Comparison of ENCODE assay signal across 8 mouse cellular contexts in genomic region chr1:80757977-80758797, GRCm38 (mm10). TPM values are rescaled to one million over a fixed set of nuclear protein-coding genes. Genes with fewer than 3 reads are reported as not detected.
DNase-seq lines count a peak whose midpoint lies in the region; ATAC-seq lines count a peak whose summit lies in the region.

TSS of gene Dock10 (minus strand) at chr1:80758527.

- H3K27me3 ChIP-seq in embryonic facial prominence, embryonic 13.5 days: peaks cover 27% of the 10 kb centered on the region
- H3K27me3 ChIP-seq in heart, embryonic 13.5 days (replicated peaks): peaks cover 18% of the 10 kb centered on the region; the same call in 1 of the 2 replicates
- H3K27me3 ChIP-seq in liver, embryonic 15.5 days: peaks cover 30% of the 10 kb centered on the region
- H3K27me3 ChIP-seq in neural tube, embryonic 11.5 days (ENCODE audit: control insufficient read depth, insufficient read depth, low read length): peaks cover 7% of the 10 kb centered on the region; the same call in 1 of the 2 replicates

- no peaks in the 10 kb centered on the region for H3K36me3 ChIP-seq in embryonic facial prominence, embryonic 13.5 days
- H3K36me3 ChIP-seq in heart, embryonic 13.5 days: no peaks in the 10 kb centered on the region
- H3K36me3 ChIP-seq in liver, embryonic 15.5 days (replicated peaks): no peaks in the 10 kb centered on the region
- no peaks in the 10 kb centered on the region for H3K36me3 ChIP-seq in neural tube, embryonic 11.5 days (ENCODE audit: control insufficient read depth, insufficient read depth, low read length)

- peak; percentile 64 for ATAC-seq in embryonic facial prominence, embryonic 13.5 days (ENCODE audit: insufficient number of reproducible peaks, insufficient read depth, low FRiP score, low TSS enrichment, low read depth)
- ATAC-seq in heart, embryonic 13.5 days (ENCODE audit: extremely low read depth, insufficient number of reproducible peaks, low FRiP score, low TSS enrichment): peak; percentile 56; the same call in 1 of the 2 replicates
- ATAC-seq in liver, embryonic 15.5 days (ENCODE audit: insufficient read depth): peak; percentile 42; the same call in 1 of the 2 replicates
- ATAC-seq in neural tube, embryonic 11.5 days (ENCODE audit: insufficient read depth, low FRiP score, low TSS enrichment): peak; percentile 77

- peak within 1 kb of the TSS; percentile 80 for H3K9ac ChIP-seq in embryonic facial prominence, embryonic 13.5 days
- peak within 1 kb of the TSS; percentile 81 for H3K9ac ChIP-seq in heart, embryonic 13.5 days
- H3K9ac ChIP-seq in liver, embryonic 15.5 days: no peak within 1 kb of the TSS
- H3K9ac ChIP-seq in neural tube, embryonic 11.5 days (ENCODE audit: low read length): peak within 1 kb of the TSS; percentile 62

- peak; percentile 22 for DNase-seq in urinary bladder, postnatal 14 days (ENCODE audit: low spot score)
- DNase-seq in urinary bladder, postnatal 10 days (ENCODE audit: low spot score): no peak
- peak; percentile 40 for DNase-seq in kidney, postnatal 14 days
- peak; percentile 70 for DNase-seq in neural tube, embryonic 11.5 days (ENCODE audit: low spot score)
- peak; percentile 51 for DNase-seq in testis, postnatal 10 days (ENCODE audit: low spot score)

- peak within 1 kb of the TSS; percentile 68 for H3K4me3 ChIP-seq in embryonic facial prominence, embryonic 13.5 days
- H3K4me3 ChIP-seq in heart, embryonic 13.5 days: peak within 1 kb of the TSS; percentile 76
- peak within 1 kb of the TSS; percentile 55 for H3K4me3 ChIP-seq in liver, embryonic 15.5 days (replicated peaks)
- peak within 1 kb of the TSS; percentile 60 for H3K4me3 ChIP-seq in neural tube, embryonic 11.5 days (ENCODE audit: low read depth, low read length)

- H3K4me1 ChIP-seq in embryonic facial prominence, embryonic 13.5 days: peaks cover 16% of the 10 kb centered on the region
- H3K4me1 ChIP-seq in heart, embryonic 13.5 days: peaks cover 17% of the 10 kb centered on the region
- peaks cover 3% of the 10 kb centered on the region; the same call in 1 of the 2 replicates for H3K4me1 ChIP-seq in liver, embryonic 15.5 days (replicated peaks)
- 0 out of 2 replicates have a peak, but pooled peaks cover 2% of the 10 kb centered on the region for H3K4me1 ChIP-seq in neural tube, embryonic 11.5 days (ENCODE audit: control insufficient read depth, insufficient read depth, low read length)

- H3K27ac ChIP-seq in embryonic facial prominence, embryonic 13.5 days: 0 out of 2 replicates have a peak within 1 kb of the TSS, but pooled peaks have one; percentile 33
- 0 out of 2 replicates have a peak within 1 kb of the TSS, but pooled peaks have one; percentile 32 for H3K27ac ChIP-seq in heart, embryonic 13.5 days (replicated peaks)
- no peak within 1 kb of the TSS for H3K27ac ChIP-seq in liver, embryonic 15.5 days (replicated peaks)
- no peak within 1 kb of the TSS for H3K27ac ChIP-seq in neural tube, embryonic 11.5 days (ENCODE audit: low read depth, low read length)

- WGBS in embryonic facial prominence, embryonic 13.5 days: under 1% methylated on average over 81 of the region's 82 CpGs
- WGBS in heart, embryonic 13.5 days: under 1% methylated on average over 79 of the region's 82 CpGs
- WGBS in liver, embryonic 15.5 days (ENCODE audit: insufficient replicate concordance): under 1% methylated on average over 81 of the region's 82 CpGs
- WGBS in neural tube, embryonic 11.5 days: 1% methylated on average over 59 of the region's 82 CpGs

- H3K9me3 ChIP-seq in embryonic facial prominence, embryonic 13.5 days: no peaks in the 10 kb centered on the region
- H3K9me3 ChIP-seq in heart, embryonic 13.5 days: no peaks in the 10 kb centered on the region
- H3K9me3 ChIP-seq in liver, embryonic 15.5 days (replicated peaks): no peaks in the 10 kb centered on the region
- H3K9me3 ChIP-seq in neural tube, embryonic 11.5 days (ENCODE audit: control insufficient read depth, low read length): no peaks in the 10 kb centered on the region

- peak within 1 kb of the TSS; percentile 94 for H3K4me2 ChIP-seq in embryonic facial prominence, embryonic 13.5 days
- peak within 1 kb of the TSS; percentile 97 for H3K4me2 ChIP-seq in heart, embryonic 13.5 days
- H3K4me2 ChIP-seq in liver, embryonic 15.5 days: peak within 1 kb of the TSS; percentile 69
- H3K4me2 ChIP-seq in neural tube, embryonic 11.5 days (ENCODE audit: low read depth): peak within 1 kb of the TSS; percentile 96

RNA-seq across cellular contexts. Expression of gene Dock10, which starts in this region (rescaled TPM):
- polyA plus RNA-seq in embryonic facial prominence, embryonic 13.5 days (2015; fragmentation: Nextera tagmentation; extraction: Ambion mirVana): 7.3 TPM in 2 replicates
- 2.7 and 2.8 TPM in 2 replicates for polyA plus RNA-seq in heart, embryonic 13.5 days (2015; fragmentation: Nextera tagmentation; extraction: Ambion mirVana)
- polyA plus RNA-seq in liver, embryonic 15.5 days (2015; fragmentation: Nextera tagmentation; extraction: Ambion mirVana): 3.7 and 3.8 TPM in 2 replicates
- polyA plus RNA-seq in neural tube, embryonic 11.5 days (2014; fragmentation: Nextera tagmentation; extraction: Ambion mirVana): 3.8 and 4.3 TPM in 2 replicates

Comparison
In these comparisons a context has a peak if more than half of its experiments do, and no peak if none do; other contexts are left out.
1. H3K27ac ChIP-seq: peak in embryonic facial prominence, embryonic 13.5 days (single experiment) and heart, embryonic 13.5 days (single experiment); none in liver, embryonic 15.5 days (single experiment) and neural tube, embryonic 11.5 days (single experiment).
2. Peak in every context shown above with its lines, with median percentiles within 50 percentile points of each other: ATAC-seq, H3K4me2 ChIP-seq and H3K4me3 ChIP-seq.